10 mouse cellular contexts compared by ENCODE assay signal in the genomic region with DNA sequence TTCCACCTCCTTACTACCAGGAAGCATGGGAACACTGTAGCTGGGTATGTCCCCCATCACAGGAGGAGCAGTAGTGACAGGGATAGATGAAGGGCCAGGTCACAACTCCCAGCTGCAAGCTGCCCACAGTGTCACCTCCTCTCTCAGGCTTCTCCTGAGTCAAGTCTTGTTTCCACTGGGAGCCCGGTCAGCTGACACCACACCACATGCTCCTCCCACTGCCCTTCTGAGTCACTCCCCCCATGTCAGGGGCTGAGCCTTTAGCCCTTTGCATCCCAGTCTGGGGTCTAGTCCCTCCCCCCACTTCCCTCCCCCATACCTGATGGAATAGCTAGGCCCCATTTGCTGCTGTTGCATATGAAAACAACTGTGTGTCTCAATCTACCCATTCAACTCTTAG. TPM values are rescaled to one million over a fixed set of nuclear protein-coding genes. Genes with fewer than 3 reads are reported as not detected.
A peak's percentile ranks its signal among the peaks of the same experiment; 100 is the strongest.
DNase-seq lines count a peak whose midpoint lies in the region; ATAC-seq lines count a peak whose summit lies in the region.
"Had no signal": no experiment of that assay in that cellular context is flagged by ENCODE, and none has a peak within 500 bp of the region (broad histone marks: within the 10 kb centered on the region; RNA-seq: fewer than 3 reads in every experiment).

No protein-coding gene starts in this region.

- H3K36me3 ChIP-seq in lung, embryonic 15.5 days, result peaks cover 23% of the 10 kb centered on the region
- H3K36me3 ChIP-seq in limb, embryonic 13.5 days, result peaks cover 35% of the 10 kb centered on the region
- peaks cover 5% of the 10 kb centered on the region; the same call in 1 of the 2 replicates for H3K36me3 ChIP-seq in stomach, embryonic 14.5 days (ENCODE audit: control insufficient read depth, insufficient read depth, low read length)

- WGBS in lung, embryonic 15.5 days, result 0% methylated on average over 1 of the region's 1 CpGs
- 58% methylated on average over 1 of the region's 1 CpGs for WGBS in limb, embryonic 13.5 days
- WGBS in stomach, embryonic 14.5 days, result 6% methylated on average over 1 of the region's 1 CpGs

- no peaks in the 10 kb centered on the region for H3K27me3 ChIP-seq in lung, embryonic 15.5 days
- H3K27me3 ChIP-seq in limb, embryonic 13.5 days, result no peaks in the 10 kb centered on the region
- H3K27me3 ChIP-seq in stomach, embryonic 14.5 days (ENCODE audit: control insufficient read depth, insufficient read depth, low read length), result no peaks in the 10 kb centered on the region
- H3K27me3 ChIP-seq: megakaryocyte, embryonic 14.5 days had no signal

- H3K9ac ChIP-seq in lung, embryonic 15.5 days, result no peak overlapping the region
- H3K9ac ChIP-seq in limb, embryonic 13.5 days, result 0 out of 2 replicates have a peak overlapping the region, but pooled peaks have one; percentile 20
- H3K9ac ChIP-seq in stomach, embryonic 14.5 days (replicated peaks; ENCODE audit: low read depth, low read length), result no peak overlapping the region

- no peak overlapping the region for H3K4me3 ChIP-seq in lung, embryonic 15.5 days
- H3K4me3 ChIP-seq in limb, embryonic 13.5 days, result no peak overlapping the region
- H3K4me3 ChIP-seq in stomach, embryonic 14.5 days (ENCODE audit: low read depth, low read length), result no peak overlapping the region
- H3K4me3 ChIP-seq: megakaryocyte, embryonic 14.5 days had no signal

- ATAC-seq in lung, embryonic 15.5 days (ENCODE audit: borderline replicate concordance, extremely low read depth, low FRiP score, low TSS enrichment), result 0 out of 2 replicates have a peak, but pooled peaks have one; percentile 6
- no peak for ATAC-seq in limb, embryonic 13.5 days (ENCODE audit: low FRiP score, low read depth)
- no peak for ATAC-seq in stomach, embryonic 14.5 days (ENCODE audit: insufficient number of reproducible peaks, insufficient read depth, low FRiP score, low read depth)

- no peak overlapping the region for H3K4me2 ChIP-seq in lung, embryonic 15.5 days
- H3K4me2 ChIP-seq in limb, embryonic 13.5 days (replicated peaks), result no peak overlapping the region
- no peak overlapping the region for H3K4me2 ChIP-seq in stomach, embryonic 14.5 days (replicated peaks; ENCODE audit: low read depth, low read length)

- H3K9me3 ChIP-seq in lung, embryonic 15.5 days, result no peaks in the 10 kb centered on the region
- H3K9me3 ChIP-seq in limb, embryonic 13.5 days, result no peaks in the 10 kb centered on the region
- peaks cover 3% of the 10 kb centered on the region; the same call in 1 of the 2 replicates for H3K9me3 ChIP-seq in stomach, embryonic 14.5 days (ENCODE audit: control insufficient read depth, low read depth, low read length)

- H3K4me1 ChIP-seq in lung, embryonic 15.5 days, result peaks cover 28% of the 10 kb centered on the region
- H3K4me1 ChIP-seq in limb, embryonic 13.5 days, result peaks cover 36% of the 10 kb centered on the region
- peaks cover 26% of the 10 kb centered on the region for H3K4me1 ChIP-seq in stomach, embryonic 14.5 days (ENCODE audit: control insufficient read depth, insufficient read depth, low read length)

- 0 out of 2 replicates have a peak overlapping the region, but pooled peaks have one; percentile 7 for H3K27ac ChIP-seq in lung, embryonic 15.5 days
- no peak overlapping the region for H3K27ac ChIP-seq in limb, embryonic 13.5 days
- H3K27ac ChIP-seq in stomach, embryonic 14.5 days (ENCODE audit: low read length), result peak overlapping the region; percentile 21; the same call in 1 of the 2 replicates

- DNase-seq in adrenal gland, postnatal 36 days, result peak; percentile 63 to 67
- DNase-seq in adrenal gland, postnatal 4 days (ENCODE audit: low spot score in 2 of 2), result no peak
- no peak for DNase-seq in lung, adult 18-20 months
- no peak for DNase-seq in ovary, adult 18-20 months (ENCODE audit: low spot score)
- no peak for DNase-seq in spleen, postnatal 36 days (ENCODE audit: low spot score in 2 of 2)
- DNase-seq: B cell, adult 2 months had no signal

RNA-seq across cellular contexts. Expression of a gene that starts 21.3 kb away (rescaled TPM):
- total RNA-seq in adrenal gland, postnatal 36 days (2021), result 100 to 1,000 TPM in 1 of 2 experiments, 10 to 100 TPM in 1; 63.7 to 140 TPM
- total RNA-seq in adrenal gland, postnatal 4 days (2021), result 10 to 100 TPM; 79.2 to 89.3 TPM
- polyA plus RNA-seq in lung, embryonic 15.5 days (2015; fragmentation: Nextera tagmentation; extraction: Ambion mirVana), result 11.7 and 12.7 TPM in 2 replicates
- polyA plus RNA-seq in limb, embryonic 13.5 days (2015; fragmentation: Nextera tagmentation; extraction: Ambion mirVana), result 5.0 and 5.7 TPM in 2 replicates
- 8.0 and 8.5 TPM in 2 replicates for polyA plus RNA-seq in stomach, embryonic 14.5 days (2014; fragmentation: Nextera tagmentation; extraction: Ambion mirVana)

Comparison
In these comparisons a context has a peak if more than half of its experiments do, and no peak if none do; other contexts are left out.
1. DNase-seq: peak in adrenal gland, postnatal 36 days (2 of 2); none in adrenal gland, postnatal 4 days (0 of 2), lung, adult 18-20 months (0 of 2), ovary, adult 18-20 months (single experiment) and spleen, postnatal 36 days (0 of 2).